Mouse (Mus musculus) forebrain, embryonic 13.5 days (tissue): ENCODE data around the gene Sirt7. TPM values are rescaled to one million over a fixed set of nuclear protein-coding genes. Genes with fewer than 3 reads are reported as not detected.

Experiments used
- ATAC-seq: fragments of 200-750 bp; cut with Nextera tagmentation; 2 replicates; pipeline ENCODE4 v1.8.0; 2017
- H3K27ac ChIP-seq: fragments of 300-500 bp; sonication (generic); 2 replicates; pipeline ENCODE4 v1.5.1; 2015; ENCODE audit warnings: inconsistent platforms, mild to moderate bottlenecking, moderate library complexity
- H3K27me3 ChIP-seq: fragments of 300-500 bp; sonication (generic); 2 replicates; pipeline ENCODE4 v1.6.1; 2015; ENCODE audit warnings: mild to moderate bottlenecking, inconsistent platforms
- H3K36me3 ChIP-seq: fragments of 300-500 bp; sonication (generic); 2 replicates; pipeline ENCODE4 v1.6.1; 2015; ENCODE audit warnings: mild to moderate bottlenecking, inconsistent platforms; ENCODE audit not compliant: poor library complexity, severe bottlenecking
- H3K4me1 ChIP-seq: fragments of 300-500 bp; sonication (generic); 2 replicates; pipeline ENCODE4 v1.6.1; 2015; ENCODE audit warnings: inconsistent platforms
- H3K4me2 ChIP-seq: fragments of 300-500 bp; sonication (generic); 2 replicates; pipeline ENCODE4 v1.6.1; 2015; ENCODE audit warnings: inconsistent platforms, mild to moderate bottlenecking, moderate library complexity
- H3K4me3 ChIP-seq: fragments of 300-500 bp; sonication (generic); 2 replicates; pipeline ENCODE4 v1.5.1; 2015; ENCODE audit warnings: mild to moderate bottlenecking, inconsistent platforms
- H3K9ac ChIP-seq: fragments of 300-500 bp; sonication (generic); 2 replicates; pipeline ENCODE4 v1.6.1; 2015; ENCODE audit warnings: mild to moderate bottlenecking, inconsistent platforms
- H3K9me3 ChIP-seq: fragments of 300-500 bp; sonication (generic); replicated peaks from 2 replicates; pipeline ENCODE4 v1.6.1; 2016; ENCODE audit warnings: inconsistent platforms
- WGBS: fragments of 180-500 bp; shearing (Covaris S2); methylation state at CpG from one replicate; pipeline ENCODE4 v1.1.7; 2015; 5-methylcytosine and 5-hydroxymethylcytosine counted together
- polyA plus RNA-seq: library from polyadenylated mRNA; unstranded; fragments of >200 nt; fragmentation: Nextera tagmentation; extraction: Ambion mirVana; gene quantifications from 2 replicates; pipeline ENCODE4 v1.2.1, GENCODE M21; 2015

The Sirt7 gene
- polyA plus RNA-seq, 1 experiment from 2014 or later: 43.1 TPM

DNA sequence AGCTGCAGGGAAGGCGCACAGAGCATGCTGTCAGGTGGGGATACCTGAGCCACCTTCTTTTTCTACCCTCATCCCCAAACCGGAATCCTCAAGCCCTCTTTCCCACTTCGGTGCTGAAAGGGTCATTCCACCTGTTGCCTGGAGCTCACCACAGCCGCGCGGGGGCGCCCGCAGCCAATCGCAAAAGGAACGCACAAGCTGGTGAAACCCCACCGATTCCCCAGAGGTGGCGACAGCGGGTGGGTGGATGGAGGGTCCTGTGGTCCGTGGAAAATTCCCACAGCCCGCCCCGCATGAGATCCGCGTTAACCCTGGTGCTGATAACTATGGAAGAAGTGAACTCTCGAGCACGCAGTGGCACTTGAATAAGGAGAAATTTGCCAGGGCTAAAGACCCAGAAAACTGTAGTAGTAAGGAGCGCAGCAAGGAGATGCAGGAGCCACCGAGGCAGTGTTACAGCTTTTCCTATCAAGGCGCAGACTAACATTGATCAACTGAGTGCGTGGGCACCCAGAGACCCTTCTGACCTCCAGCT, 33.9 kb upstream of the Sirt7 start:
- Histone ChIP-seq H3K4me2 (peak overlapping the region; percentile 27; the same call in 1 of the 2 replicates), H3K27ac (no peak overlapping the region), H3K36me3 (no peaks in the 10 kb centered on the region), H3K4me1 (peaks cover 21% of the 10 kb centered on the region), H3K9me3 (no peaks in the 10 kb centered on the region), H3K27me3 (peaks cover 87% of the 10 kb centered on the region), H3K9ac (no peak overlapping the region), H3K4me3 (no peak overlapping the region)
- no peak for ATAC-seq
- 4% methylated on average over 24 of the region's 24 CpGs for WGBS

DNA sequence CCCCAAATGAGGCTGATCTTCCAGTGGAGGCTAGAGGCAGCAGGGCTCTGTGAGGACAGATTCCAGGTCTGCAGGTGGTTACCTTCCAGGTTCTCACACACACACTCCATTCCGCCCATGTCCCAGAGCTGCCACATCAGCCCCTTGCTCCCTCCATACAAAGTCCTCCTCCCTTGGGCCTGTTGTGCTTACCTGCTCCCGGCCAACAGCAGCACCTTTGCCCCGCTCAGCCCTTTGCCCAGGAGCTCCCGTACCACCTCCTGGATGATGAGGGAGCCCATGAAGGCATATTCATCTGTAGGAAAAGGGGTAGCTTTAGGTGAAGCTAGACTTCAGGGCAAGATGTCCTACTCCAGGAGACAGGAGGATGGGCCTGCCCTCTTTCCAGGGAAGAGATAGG, 32.3 kb upstream of the Sirt7 start:
- Histone ChIP-seq H3K4me3 (no peak overlapping the region), H3K36me3 (no peaks in the 10 kb centered on the region), H3K4me1 (peaks cover 21% of the 10 kb centered on the region), H3K27me3 (peaks cover 71% of the 10 kb centered on the region), H3K9me3 (no peaks in the 10 kb centered on the region), H3K4me2 (no peak overlapping the region), H3K9ac (no peak overlapping the region), H3K27ac (no peak overlapping the region)
- no peak for ATAC-seq
- WGBS: 89% methylated on average over 4 of the region's 4 CpGs

DNA sequence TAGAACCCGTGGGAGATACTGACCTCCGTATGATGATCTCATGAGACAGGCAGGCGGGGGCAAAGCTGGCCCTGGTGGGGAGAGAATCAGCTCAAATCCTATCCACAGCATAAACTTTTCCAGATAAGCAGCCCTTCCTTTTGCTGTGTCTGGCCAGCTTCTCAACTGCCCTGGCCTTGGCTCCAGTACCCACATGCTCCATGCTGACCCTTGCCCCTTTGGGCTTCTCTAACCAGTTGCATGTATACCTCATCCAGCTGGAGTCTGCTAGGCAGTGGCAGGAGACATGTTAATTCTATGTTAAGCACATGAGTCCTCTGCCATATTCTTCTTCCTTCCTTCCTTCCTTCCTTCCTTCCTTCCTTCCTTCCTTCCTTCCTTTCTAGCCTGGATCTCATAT, 29.7 kb upstream of the Sirt7 start:
- H3K36me3 ChIP-seq: no peaks in the 10 kb centered on the region
- peaks cover 4% of the 10 kb centered on the region for H3K4me1 ChIP-seq
- WGBS: 83% methylated on average over 3 of the region's 3 CpGs
- H3K4me3 ChIP-seq: no peak overlapping the region
- no peak overlapping the region for H3K27ac ChIP-seq
- no peak overlapping the region for H3K9ac ChIP-seq
- peaks cover 45% of the 10 kb centered on the region for H3K27me3 ChIP-seq
- H3K4me2 ChIP-seq: no peak overlapping the region
- no peaks in the 10 kb centered on the region for H3K9me3 ChIP-seq
- ATAC-seq: no peak

GRCm38 (mm10) chr11:120651872-120652271, 26.8 kb upstream of the Sirt7 start:
- ATAC-seq: no peak
- Histone ChIP-seq H3K27me3 (peaks cover 31% of the 10 kb centered on the region), H3K9ac (no peak overlapping the region), H3K9me3 (no peaks in the 10 kb centered on the region), H3K27ac (no peak overlapping the region), H3K4me2 (no peak overlapping the region), H3K4me3 (no peak overlapping the region), H3K36me3 (no peaks in the 10 kb centered on the region), H3K4me1 (peaks cover 7% of the 10 kb centered on the region)
- whole genome bisulfite sequencing: 69% methylated on average over 3 of the region's 3 CpGs

DNA sequence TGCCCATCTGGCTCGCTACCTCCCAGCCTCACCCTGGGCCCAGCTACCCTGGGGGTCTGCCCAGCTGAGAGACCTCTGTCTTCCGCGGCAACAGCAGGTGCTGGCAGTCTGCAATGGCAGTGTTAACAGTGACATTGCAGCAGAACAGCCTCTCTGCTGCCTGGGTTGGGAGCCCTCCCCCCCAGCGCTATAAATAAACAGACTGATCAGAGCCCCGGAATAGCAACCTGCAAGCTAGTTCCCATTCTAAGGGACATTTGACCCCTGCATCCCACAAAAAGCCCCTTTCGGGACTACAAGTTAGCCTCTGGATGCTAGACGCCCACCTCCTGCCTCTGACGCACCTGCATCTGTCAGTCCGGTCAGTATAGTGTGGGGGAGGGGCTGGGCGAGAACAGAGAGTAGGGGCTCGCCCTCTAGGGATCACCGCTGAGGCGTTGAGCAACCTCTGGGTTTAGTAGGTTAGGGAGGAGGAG, 23.0 kb upstream of the Sirt7 start, which contains the start of gene Myadml2:
Gene Myadml2, minus strand, starts transcription at position 158 of the 476 bp plus-strand sequence.
- Histone ChIP-seq H3K4me3 (no peak within 1 kb of the TSS; the same call in 1 of the 2 replicates), H3K9ac (peak within 1 kb of the TSS; percentile 48), H3K4me2 (peak within 1 kb of the TSS; percentile 45), H3K36me3 (no peaks in the 10 kb centered on the region), H3K27ac (no peak within 1 kb of the TSS), H3K4me1 (peaks cover 15% of the 10 kb centered on the region), H3K9me3 (no peaks in the 10 kb centered on the region), H3K27me3 (peaks cover 17% of the 10 kb centered on the region)
- no peak for ATAC-seq
- 7% methylated on average over 13 of the region's 13 CpGs for WGBS

- no peak overlapping the region for H3K4me2 ChIP-seq
- H3K36me3 ChIP-seq: no peaks in the 10 kb centered on the region
- no peak overlapping the region for H3K4me3 ChIP-seq
- no peak overlapping the region for H3K27ac ChIP-seq
- ATAC-seq: no peak
- H3K27me3 ChIP-seq: peaks cover 20% of the 10 kb centered on the region
- H3K9ac ChIP-seq: no peak overlapping the region
- peaks cover 22% of the 10 kb centered on the region for H3K4me1 ChIP-seq
- H3K9me3 ChIP-seq: no peaks in the 10 kb centered on the region
- 84% methylated on average over 35 of the region's 35 CpGs for WGBS
These were observed 22.2 kb upstream of the Sirt7 start for GRCm38 (mm10) chr11:120647047-120647830.

DNA sequence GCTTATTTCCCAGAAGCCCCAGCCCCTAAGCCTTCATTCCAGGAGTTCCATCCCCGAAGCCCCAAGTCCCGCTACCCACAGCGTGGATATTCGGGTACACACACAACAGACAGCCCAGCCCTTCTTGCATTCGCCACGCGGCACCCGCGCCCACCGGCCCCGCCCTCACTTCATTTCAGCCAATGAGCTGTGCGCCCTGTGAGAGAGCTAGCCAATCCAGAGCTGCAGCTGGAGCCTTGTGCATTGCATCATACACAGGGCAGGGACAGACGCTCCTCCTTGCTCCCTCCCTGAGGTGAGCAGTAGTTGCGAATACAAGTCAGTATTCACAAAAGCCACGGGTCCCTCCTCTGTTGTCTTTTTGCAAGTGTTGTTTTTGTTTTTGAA, 18.6 kb upstream of the Sirt7 start, which contains the start of gene Pycr1:
Gene Pycr1, minus strand, starts transcription at position 169 of the 387 bp plus-strand sequence.
- H3K27ac ChIP-seq: peak within 1 kb of the TSS; percentile 44; the same call in 1 of the 2 replicates
- 0% methylated on average over 15 of the region's 15 CpGs for WGBS
- H3K4me3 ChIP-seq: peak within 1 kb of the TSS; percentile 50
- peaks cover 26% of the 10 kb centered on the region for H3K27me3 ChIP-seq
- peak within 1 kb of the TSS; percentile 81 for H3K9ac ChIP-seq
- H3K4me1 ChIP-seq: peaks cover 22% of the 10 kb centered on the region
- no peaks in the 10 kb centered on the region for H3K9me3 ChIP-seq
- H3K4me2 ChIP-seq: peak within 1 kb of the TSS; percentile 87
- ATAC-seq: peak; percentile 100
- no peaks in the 10 kb centered on the region for H3K36me3 ChIP-seq

DNA sequence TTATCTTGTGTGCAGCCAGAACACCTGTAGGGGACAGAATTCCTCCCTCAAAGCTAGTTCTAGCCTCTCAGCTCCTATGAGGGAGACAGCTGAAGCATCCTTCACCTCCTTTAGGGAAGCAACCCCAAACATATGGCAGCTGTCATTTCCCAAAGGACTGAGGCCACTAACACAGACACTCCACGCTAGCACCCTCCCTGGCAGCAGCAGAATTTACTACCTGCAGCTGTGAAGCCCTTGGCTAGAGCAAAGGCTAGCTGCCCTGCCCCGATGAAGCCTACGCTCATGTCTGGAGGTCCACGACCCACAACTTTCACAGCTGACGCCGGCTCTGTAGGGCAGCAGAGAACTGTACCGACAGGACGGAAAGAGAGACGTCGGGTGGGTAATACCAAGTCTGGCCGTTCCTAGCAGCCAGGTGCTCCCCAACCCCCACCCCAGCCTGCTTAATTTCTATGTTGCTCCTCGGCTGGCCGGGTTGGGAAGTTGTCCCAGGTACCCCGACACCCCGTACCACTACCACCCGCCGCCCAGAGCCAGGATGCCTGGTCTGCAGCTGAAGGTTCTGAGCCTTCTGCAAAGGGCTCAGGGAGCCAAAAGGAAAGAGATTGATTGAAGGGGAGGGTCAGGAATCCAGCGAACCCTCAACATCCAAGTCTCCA, 18.0 kb upstream of the Sirt7 start:
- Histone ChIP-seq H3K9me3 (no peaks in the 10 kb centered on the region), H3K4me3 (peak overlapping the region; percentile 50), H3K4me1 (peaks cover 20% of the 10 kb centered on the region), H3K4me2 (peak overlapping the region; percentile 87), H3K9ac (peak overlapping the region; percentile 81), H3K27ac (peak overlapping the region; percentile 44; the same call in 1 of the 2 replicates), H3K27me3 (peaks cover 23% of the 10 kb centered on the region), H3K36me3 (no peaks in the 10 kb centered on the region)
- ATAC-seq: peak; percentile 52; the same call in 1 of the 2 replicates
- WGBS: 3% methylated on average over 18 of the region's 18 CpGs

- H3K9ac ChIP-seq: no peak overlapping the region
- H3K4me2 ChIP-seq: no peak overlapping the region
- 94% methylated on average over 8 of the region's 8 CpGs for WGBS
These were observed 16.8 kb upstream of the Sirt7 start for GRCm38 (mm10) chr11:120641869-120642268.

DNA sequence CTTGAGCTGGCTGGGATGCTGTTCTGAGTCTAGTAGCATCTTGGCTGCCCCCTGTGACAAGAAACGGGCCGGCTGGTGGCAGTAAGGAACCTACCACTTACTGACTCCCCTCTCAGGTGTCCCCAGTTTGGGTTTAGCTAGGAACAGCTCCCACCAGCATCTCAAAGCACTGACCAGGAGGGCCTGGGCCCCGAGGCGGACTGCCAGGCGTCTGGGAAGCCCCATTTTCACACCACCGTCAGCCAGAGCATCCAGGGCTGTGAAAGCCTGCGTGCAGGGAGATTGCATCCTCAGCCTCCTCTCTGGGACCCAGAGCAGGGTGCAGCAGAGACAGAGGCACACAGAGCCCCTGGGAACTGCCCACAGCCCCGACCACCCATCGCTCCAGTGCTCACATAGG, 16.2 kb upstream of the Sirt7 start:
- Histone ChIP-seq H3K4me1 (peaks cover 15% of the 10 kb centered on the region), H3K27ac (no peak overlapping the region), H3K9ac (no peak overlapping the region; the same call in 1 of the 2 replicates), H3K27me3 (peaks cover 9% of the 10 kb centered on the region), H3K4me3 (no peak overlapping the region), H3K4me2 (no peak overlapping the region), H3K9me3 (no peaks in the 10 kb centered on the region), H3K36me3 (no peaks in the 10 kb centered on the region)
- no peak for ATAC-seq
- 72% methylated on average over 9 of the region's 9 CpGs for WGBS

More at GRCm38 (mm10) chr11:120641869-120642268, 16.8 kb upstream of the Sirt7 start:
- Histone ChIP-seq H3K9me3 (no peaks in the 10 kb centered on the region), H3K36me3 (no peaks in the 10 kb centered on the region), H3K4me1 (peaks cover 15% of the 10 kb centered on the region), H3K27ac (no peak overlapping the region), H3K4me3 (no peak overlapping the region), H3K27me3 (peaks cover 11% of the 10 kb centered on the region)
- no peak for ATAC-seq

GRCm38 (mm10) chr11:120634810-120635209, 9.8 kb upstream of the Sirt7 start:
- Histone ChIP-seq H3K27ac (no peak overlapping the region), H3K27me3 (no peaks in the 10 kb centered on the region), H3K4me3 (no peak overlapping the region), H3K36me3 (no peaks in the 10 kb centered on the region), H3K4me1 (peaks cover 26% of the 10 kb centered on the region), H3K9me3 (no peaks in the 10 kb centered on the region), H3K4me2 (no peak overlapping the region), H3K9ac (no peak overlapping the region)
- 77% methylated on average over 5 of the region's 5 CpGs for WGBS
- no peak for ATAC-seq
